Comparison of ENCODE assay signal across 15 mouse cellular contexts in the genomic region with DNA sequence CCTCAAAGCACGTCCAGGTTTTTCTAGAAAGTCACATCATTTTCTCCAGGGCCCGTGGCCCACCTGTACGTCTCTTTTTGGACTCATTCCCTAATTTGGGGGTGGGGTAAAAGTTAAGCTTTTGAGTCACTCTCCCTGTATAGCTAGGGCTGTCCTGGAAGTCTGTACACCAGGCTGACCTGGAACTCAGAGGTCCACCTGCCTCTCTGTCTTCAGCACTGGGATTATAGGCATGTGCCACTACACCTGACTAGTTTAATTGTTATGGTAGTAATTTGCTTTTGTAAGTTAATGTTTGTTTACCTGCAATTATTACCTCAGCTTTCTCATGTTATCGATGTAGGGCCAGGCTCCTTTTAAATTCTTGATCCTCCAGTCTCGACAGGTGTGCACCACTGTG.
"Had no signal": no experiment of that assay in that cellular context is flagged by ENCODE, and none has a peak within 500 bp of the region (broad histone marks: within the 10 kb centered on the region; RNA-seq: fewer than 3 reads in every experiment).

No protein-coding gene starts in this region.

- DNase-seq: retina, postnatal 1 day; right cerebral cortex, adult 18-20 months; right cerebral cortex, postnatal 14 days; right cerebral cortex, postnatal 25 days; right cerebral cortex, postnatal 4 days; spleen, adult 18-20 months; thymus, adult 18-20 months; thymus, adult 2 months; thymus, postnatal 14 days; thymus, postnatal 25 days; thymus, postnatal 36 days; thymus, postnatal 4 days had no signal

- H3K27me3 ChIP-seq: neural tube, embryonic 15.5 days; stomach, embryonic 15.5 days had no signal

- H3K4me2 ChIP-seq: neural tube, embryonic 15.5 days; stomach, embryonic 15.5 days had no signal

- H3K4me3 ChIP-seq: neural tube, embryonic 15.5 days; stomach, embryonic 15.5 days had no signal

- H3K9me3 ChIP-seq: neural tube, embryonic 15.5 days; stomach, embryonic 15.5 days had no signal

- H3K27ac ChIP-seq: neural tube, embryonic 15.5 days; stomach, embryonic 15.5 days; stomach, postnatal 0 days had no signal

- H3K4me1 ChIP-seq: stomach, embryonic 15.5 days had no signal

- H3K9ac ChIP-seq: neural tube, embryonic 15.5 days; stomach, embryonic 15.5 days had no signal
